Mouse (Mus musculus) liver, embryonic 15.5 days (tissue): Measurements from ENCODE around the gene Mrpl16. TPM values are rescaled to one million over a fixed set of nuclear protein-coding genes. Genes with fewer than 3 reads are reported as not detected.

Source experiments
- ATAC-seq: fragments of 200-750 bp; cut with Nextera tagmentation; 2 replicates; pipeline ENCODE4 v1.8.0; 2017; ENCODE audit warnings: moderate number of reproducible peaks, mild to moderate bottlenecking, moderate library complexity; ENCODE audit not compliant: insufficient read depth
- H3K27ac ChIP-seq: fragments of 300-500 bp; sonication (generic); replicated peaks from 2 replicates; pipeline ENCODE4 v1.5.1; 2015; ENCODE audit warnings: mild to moderate bottlenecking, inconsistent platforms
- H3K27me3 ChIP-seq: fragments of 300-500 bp; sonication (generic); 2 replicates; pipeline ENCODE4 v1.6.1; 2015; ENCODE audit warnings: mild to moderate bottlenecking, inconsistent platforms
- H3K36me3 ChIP-seq: fragments of 300-500 bp; sonication (generic); replicated peaks from 2 replicates; pipeline ENCODE4 v1.6.1; 2015; ENCODE audit warnings: moderate library complexity, mild to moderate bottlenecking, inconsistent platforms
- H3K4me1 ChIP-seq: fragments of 300-500 bp; sonication (generic); replicated peaks from 2 replicates; pipeline ENCODE4 v1.6.1; 2015; ENCODE audit warnings: inconsistent platforms
- H3K4me2 ChIP-seq: fragments of 300-500 bp; sonication (generic); 2 replicates; pipeline ENCODE4 v1.6.1; 2015; ENCODE audit warnings: moderate library complexity, mild to moderate bottlenecking, inconsistent platforms
- H3K4me3 ChIP-seq: fragments of 300-500 bp; sonication (generic); replicated peaks from 2 replicates; pipeline ENCODE4 v1.5.1; 2015; ENCODE audit warnings: mild to moderate bottlenecking, inconsistent platforms
- H3K9ac ChIP-seq: fragments of 300-500 bp; sonication (generic); 2 replicates; pipeline ENCODE4 v1.6.1; 2015; ENCODE audit warnings: moderate library complexity, mild to moderate bottlenecking, inconsistent platforms
- H3K9me3 ChIP-seq: fragments of 300-500 bp; sonication (generic); replicated peaks from 2 replicates; pipeline ENCODE4 v1.6.1; 2016; ENCODE audit warnings: inconsistent platforms
- WGBS: fragments of 180-500 bp; shearing (Covaris S2); methylation state at CpG from one replicate; pipeline ENCODE4 v1.1.7; 2015; ENCODE audit warnings: mixed read lengths; ENCODE audit not compliant: insufficient replicate concordance; 5-methylcytosine and 5-hydroxymethylcytosine counted together
- polyA plus RNA-seq: library from polyadenylated mRNA; unstranded; fragments of >200 nt; fragmentation: Nextera tagmentation; extraction: Ambion mirVana; gene quantifications from 2 replicates; pipeline ENCODE4 v1.2.1, GENCODE M21; 2015

Gene Mrpl16
- polyA plus RNA-seq, 1 experiment from 2014 or later, result 33.6 TPM

- Histone ChIP-seq H3K4me3 (no peak overlapping the region), H3K27me3 (peaks cover 62% of the 10 kb centered on the region), H3K4me2 (peak overlapping the region; percentile 74; the same call in 1 of the 2 replicates), H3K4me1 (peaks cover 16% of the 10 kb centered on the region), H3K9me3 (no peaks in the 10 kb centered on the region), H3K9ac (no peak overlapping the region), H3K36me3 (no peaks in the 10 kb centered on the region), H3K27ac (no peak overlapping the region)
- 27% methylated on average over 5 of the region's 5 CpGs for WGBS
- ATAC-seq, result no peak
Measured at GRCm38 (mm10) chr19:11817586-11817985, 47.4 kb downstream of the Mrpl16 start.

GRCm38 (mm10) chr19:11818199-11819142 lies 48.3 kb downstream of the Mrpl16 start:
- under 1% methylated on average over 80 of the region's 83 CpGs for WGBS
- Histone ChIP-seq H3K4me3 (peak overlapping the region; percentile 54), H3K4me1 (peaks cover 16% of the 10 kb centered on the region), H3K27ac (no peak overlapping the region), H3K36me3 (no peaks in the 10 kb centered on the region), H3K27me3 (peaks cover 62% of the 10 kb centered on the region), H3K9me3 (no peaks in the 10 kb centered on the region), H3K9ac (no peak overlapping the region; the same call in 1 of the 2 replicates), H3K4me2 (peak overlapping the region; percentile 74)
- ATAC-seq, result peak; percentile 58

GRCm38 (mm10) chr19:11819143-11819700 lies 49.0 kb downstream of the Mrpl16 start, which contains the start of gene Stx3:
TSS of gene Stx3 (minus strand) at chr19:11819403.
- Histone ChIP-seq H3K27me3 (peaks cover 62% of the 10 kb centered on the region), H3K27ac (no peak within 1 kb of the TSS), H3K9ac (no peak within 1 kb of the TSS; the same call in 1 of the 2 replicates), H3K9me3 (no peaks in the 10 kb centered on the region), H3K4me1 (peaks cover 16% of the 10 kb centered on the region), H3K36me3 (no peaks in the 10 kb centered on the region), H3K4me3 (peak within 1 kb of the TSS; percentile 54), H3K4me2 (peak within 1 kb of the TSS; percentile 74)
- WGBS, result 1% methylated on average over 20 of the region's 20 CpGs
- no peak for ATAC-seq

GRCm38 (mm10) chr19:11819800-11820199 lies 49.6 kb downstream of the Mrpl16 start:
- Histone ChIP-seq H3K9ac (no peak overlapping the region), H3K27me3 (peaks cover 57% of the 10 kb centered on the region), H3K9me3 (no peaks in the 10 kb centered on the region), H3K4me3 (no peak overlapping the region), H3K4me2 (peak overlapping the region; percentile 74), H3K27ac (no peak overlapping the region), H3K36me3 (no peaks in the 10 kb centered on the region), H3K4me1 (peaks cover 16% of the 10 kb centered on the region)
- no peak for ATAC-seq
- WGBS, result 3% methylated on average over 15 of the region's 15 CpGs

- no peak overlapping the region for H3K4me3 ChIP-seq
- no peak for ATAC-seq
- H3K4me1 ChIP-seq, result peaks cover 13% of the 10 kb centered on the region
- H3K4me2 ChIP-seq, result peak overlapping the region; percentile 74; the same call in 1 of the 2 replicates
- H3K9me3 ChIP-seq, result no peaks in the 10 kb centered on the region
- peaks cover 53% of the 10 kb centered on the region for H3K27me3 ChIP-seq
- H3K36me3 ChIP-seq, result no peaks in the 10 kb centered on the region
- WGBS, result 31% methylated on average over 6 of the region's 6 CpGs
- no peak overlapping the region for H3K27ac ChIP-seq
- H3K9ac ChIP-seq, result no peak overlapping the region
Measured at GRCm38 (mm10) chr19:11820211-11820610, 50.0 kb downstream of the Mrpl16 start.

- Histone ChIP-seq H3K9ac (no peak overlapping the region), H3K4me1 (peaks cover 10% of the 10 kb centered on the region), H3K36me3 (no peaks in the 10 kb centered on the region), H3K27me3 (peaks cover 22% of the 10 kb centered on the region), H3K4me2 (no peak overlapping the region), H3K4me3 (no peak overlapping the region), H3K9me3 (no peaks in the 10 kb centered on the region), H3K27ac (no peak overlapping the region)
- WGBS, result 44% methylated on average over 4 of the region's 4 CpGs
- no peak for ATAC-seq
Measured at GRCm38 (mm10) chr19:11823346-11824065, 53.3 kb downstream of the Mrpl16 start.

Other genes with a start within 250 kb of the Mrpl16 start
- gene Ms4a4d, start 233.6 kb upstream of the Mrpl16 start, polyA plus RNA-seq, result 0.24 and 0.54 TPM in 2 replicates
- 4.5 and 4.8 TPM in 2 replicates for gene Ms4a6d, start 165.5 kb upstream of the Mrpl16 start, polyA plus RNA-seq
- gene Ms4a2, start 146.7 kb upstream of the Mrpl16 start, polyA plus RNA-seq, result 0.73 and 0.81 TPM in 2 replicates
- gene Ms4a3, start 129.5 kb upstream of the Mrpl16 start, polyA plus RNA-seq, result 30.9 and 39.0 TPM in 2 replicates
- 0.17 and 0.24 TPM in 2 replicates for gene Oosp2, start 109.8 kb upstream of the Mrpl16 start, polyA plus RNA-seq
- 0.14 TPM in 1 of 2 replicates, not detected in the other for gene Oosp1, start 79.2 kb upstream of the Mrpl16 start, polyA plus RNA-seq
- gene Oosp3, start 73.3 kb upstream of the Mrpl16 start, polyA plus RNA-seq, result not detected in 2 replicates
- gene Gif, start 22.8 kb upstream of the Mrpl16 start, polyA plus RNA-seq, result not detected in 2 replicates
- gene Stx3, start 49.0 kb downstream of the Mrpl16 start, polyA plus RNA-seq, result 1.7 TPM in 2 replicates
- not detected in 2 replicates for gene Olfr1417, start 68.8 kb downstream of the Mrpl16 start, polyA plus RNA-seq
- gene Olfr1418, start 90.7 kb downstream of the Mrpl16 start, polyA plus RNA-seq, result not detected in 2 replicates
- not detected in 2 replicates for gene Olfr1419, start 104.7 kb downstream of the Mrpl16 start, polyA plus RNA-seq
- gene Olfr1420, start 116.2 kb downstream of the Mrpl16 start, polyA plus RNA-seq, result not detected in 2 replicates
- gene Patl1, start 142.0 kb downstream of the Mrpl16 start, polyA plus RNA-seq, result 6.1 TPM in 2 replicates
- 1.9 and 2.0 TPM in 2 replicates for gene Osbp, start 195.6 kb downstream of the Mrpl16 start, polyA plus RNA-seq